Comparison of ENCODE assay signal across 8 mouse cellular contexts in the genomic region with DNA sequence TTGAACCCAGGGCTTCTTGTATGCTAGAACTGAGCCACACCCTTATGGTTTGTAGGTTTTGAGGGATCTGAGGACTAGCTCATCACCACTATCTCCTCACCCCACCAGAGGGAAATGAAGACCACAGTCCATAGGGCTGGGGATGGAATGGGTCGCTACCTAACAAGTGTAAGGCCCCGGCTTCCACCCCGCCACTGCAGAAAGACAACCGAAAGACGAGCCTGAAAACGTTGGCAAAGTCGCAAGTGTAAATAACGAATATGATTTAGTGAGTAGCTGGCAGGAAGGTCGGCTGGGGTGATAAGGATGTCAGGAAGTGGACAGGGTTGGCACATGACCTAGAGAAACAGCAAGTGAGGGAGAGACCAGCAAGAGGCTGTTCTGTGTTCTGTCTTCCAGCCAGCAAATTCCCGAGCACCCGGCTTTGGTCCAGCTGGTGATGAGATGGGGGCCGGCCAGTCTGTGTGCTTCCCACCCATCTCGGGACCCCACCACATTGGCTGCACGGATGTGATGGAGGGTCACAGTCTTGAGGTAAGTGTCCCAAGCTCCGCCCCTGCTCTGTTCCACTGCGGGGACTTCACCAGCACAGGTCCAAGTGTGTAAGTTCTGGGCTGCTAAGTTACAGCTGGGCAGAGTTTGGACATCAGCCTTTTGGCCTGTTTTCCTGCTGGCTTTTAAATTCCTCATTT. TPM values are rescaled to one million over a fixed set of nuclear protein-coding genes. Genes with fewer than 3 reads are reported as not detected.
DNase-seq lines count a peak whose midpoint lies in the region.

No protein-coding gene starts in this region.

- H3K4me3 ChIP-seq in macrophage (ENCODE audit: inconsistent target), result no peak overlapping the region; the same call in 1 of the 2 replicates

- no peaks in the 10 kb centered on the region for H3K36me3 ChIP-seq in macrophage (ENCODE audit: inconsistent target)

- WGBS in macrophage (ENCODE audit: missing documents), result 14% methylated on average over 16 of the region's 16 CpGs

- intact Hi-C loops in left cerebral cortex, postnatal 4 days (cut with DNase I), result no loop called here
- intact Hi-C loops in left cerebral cortex, postnatal 25 days (cut with DNase I), result no loop called here

- no peaks in the 10 kb centered on the region for H3K79me2 ChIP-seq in macrophage (ENCODE audit: inconsistent target)

- peak overlapping the region; percentile 51 for H3K27ac ChIP-seq in macrophage

- DNase-seq in left cerebral cortex, postnatal 4 days, result peak; percentile 44
- DNase-seq in left cerebral cortex, postnatal 25 days (ENCODE audit: low spot score in 2 of 2), result no peak
- peak; percentile 23 for DNase-seq in gastrocnemius, postnatal 10 days
- peak; percentile 31 to 52 for DNase-seq in kidney, adult 8-10 months
- no peak for DNase-seq in left cerebral cortex, adult 18-20 months (ENCODE audit: low spot score in 2 of 2)
- no peak for DNase-seq in embryo, embryonic 10.5 days (ENCODE audit: low spot score)
- no peak for DNase-seq in thymus, postnatal 25 days

RNA-seq across cellular contexts. Expression of a gene that starts 6.6 kb away (rescaled TPM):
- 10 to 100 TPM; 12.7 to 14.1 TPM for total RNA-seq in left cerebral cortex, postnatal 4 days (2021)
- total RNA-seq in left cerebral cortex, postnatal 25 days (2021), result 1 to 10 TPM; 5.3 to 9.1 TPM
- 1 to 10 TPM; 2.4 to 2.9 TPM for total RNA-seq in gastrocnemius, postnatal 10 days (2021)
- total RNA-seq in macrophage (2018; cell fraction: chromatin; rRNA removed), result 10 to 100 TPM in 23 of 26 experiments, 1 to 10 TPM in 3; 5.3 to 58.1 (median 26.3) TPM
- total RNA-seq in macrophage (2018; cell fraction: cytosol; rRNA removed), result 10 to 100 TPM in 19 of 26 experiments, 1 to 10 TPM in 7; 7.7 to 19.7 (median 11.1) TPM
- 10 to 100 TPM in 21 of 26 experiments, 1 to 10 TPM in 5; 5.7 to 35.3 (median 16.0) TPM for total RNA-seq in macrophage (2018; cell fraction: nucleus; rRNA removed)
- 5.0 to 14.1 TPM (median 9.5 TPM) in 3 replicates for polyA plus RNA-seq in macrophage (2018)
- 1 to 10 TPM; 4.8 to 7.4 TPM for total RNA-seq in left cerebral cortex, adult 18-20 months (2021)

RNA-seq across cellular contexts. Expression of a gene that starts 19.1 kb away (rescaled TPM):
- total RNA-seq in left cerebral cortex, postnatal 4 days (2021), result 1 to 10 TPM; 3.9 to 4.1 TPM
- 10 to 100 TPM; 49.2 to 52.5 TPM for total RNA-seq in left cerebral cortex, postnatal 25 days (2021)
- 10 to 100 TPM; 24.7 to 27.4 TPM for total RNA-seq in gastrocnemius, postnatal 10 days (2021)
- total RNA-seq in macrophage (2018; cell fraction: chromatin; rRNA removed), result under 1 TPM in 2 of 26 experiments, not detected in 24; 0.16 TPM
- under 1 TPM in 11 of 26 experiments, not detected in 15; 0.03 to 0.14 (median 0.04) TPM for total RNA-seq in macrophage (2018; cell fraction: cytosol; rRNA removed)
- under 1 TPM in 4 of 26 experiments, not detected in 22; 0.10 to 0.15 (median 0.11) TPM for total RNA-seq in macrophage (2018; cell fraction: nucleus; rRNA removed)
- 0.03 TPM in 1 of 3 replicates, not detected in the others for polyA plus RNA-seq in macrophage (2018)
- 10 to 100 TPM; 44.0 to 45.4 TPM for total RNA-seq in left cerebral cortex, adult 18-20 months (2021)

RNA-seq across cellular contexts. Expression of a gene that starts 59.7 kb away (rescaled TPM):
- not detected for total RNA-seq in left cerebral cortex, postnatal 4 days (2021)
- not detected for total RNA-seq in left cerebral cortex, postnatal 25 days (2021)
- total RNA-seq in gastrocnemius, postnatal 10 days (2021), result under 1 TPM; 0.29 to 0.66 TPM
- total RNA-seq in macrophage (2018; cell fraction: chromatin; rRNA removed), result not detected
- not detected for total RNA-seq in macrophage (2018; cell fraction: cytosol; rRNA removed)
- not detected for total RNA-seq in macrophage (2018; cell fraction: nucleus; rRNA removed)
- polyA plus RNA-seq in macrophage (2018), result not detected in 3 replicates
- under 1 TPM in 1 of 2 experiments, not detected in 1; 0.40 TPM for total RNA-seq in left cerebral cortex, adult 18-20 months (2021)

Comparison
In these comparisons a context has a peak if more than half of its experiments do, and no peak if none do; other contexts are left out.
1. DNase-seq: peak in left cerebral cortex, postnatal 4 days (single experiment), gastrocnemius, postnatal 10 days (single experiment) and kidney, adult 8-10 months (2 of 2); none in left cerebral cortex, postnatal 25 days (0 of 2), left cerebral cortex, adult 18-20 months (0 of 2), embryo, embryonic 10.5 days (single experiment) and thymus, postnatal 25 days (single experiment).
2. RNA of a gene that starts 19.1 kb away (total RNA-seq): 49.2 to 52.5 TPM in left cerebral cortex, postnatal 25 days, 44.0 to 45.4 TPM in left cerebral cortex, adult 18-20 months and 24.7 to 27.4 TPM in gastrocnemius, postnatal 10 days; 3.9 to 4.1 TPM in left cerebral cortex, postnatal 4 days; every median in the first group is over 4 times any median in the second.